Mouse (Mus musculus) adrenal gland, postnatal 36 days (tissue): ENCODE data around the gene Gm10944. TPM values are rescaled to one million over a fixed set of nuclear protein-coding genes. Genes with fewer than 3 reads are reported as not detected.

Experiments
- DNase-seq, 2 experiments: peaks; one replicate each; pipeline ENCODE4 v3.0.0; 2021; ENCODE audit warnings: mixed read lengths in 1 of 2
- long read RNA-seq, 2 experiments: library from polyadenylated mRNA; stranded (forward); transcript quantifications; one replicate each; pipeline ENCODE4 v2.0.0; 2021; ENCODE audit warnings: borderline sequencing depth in 2 of 2
- total RNA-seq, 2 experiments: library from RNA; stranded (reverse); gene quantifications; 2 replicates each; pipeline ENCODE4 v1.2.3; 2021

The Gm10944 gene
- total RNA-seq: not detected
- long read RNA-seq, experiment 1: 0 reads
- long read RNA-seq, experiment 2: 0 reads

GRCm38 (mm10) chr10:10681048-10681447 lies at the start of gene Gm10944:
Gm10944 (plus strand) TSS chr10:10681348.
- no peak for DNase-seq

GRCm38 (mm10) chr10:10655991-10656390 lies 25.2 kb upstream of the Gm10944 start:
- no peak for DNase-seq

- DNase-seq: no peak
Measured at GRCm38 (mm10) chr10:10656621-10657020, 24.5 kb upstream of the Gm10944 start.

- DNase-seq: no peak
Measured at GRCm38 (mm10) chr10:10659161-10659560, 22.0 kb upstream of the Gm10944 start.

- no peak for DNase-seq
Measured at GRCm38 (mm10) chr10:10659976-10660375, 21.2 kb upstream of the Gm10944 start.

- DNase-seq: peak; percentile 2 to 11
Measured at GRCm38 (mm10) chr10:10688907-10689667, 7.9 kb downstream of the Gm10944 start.

GRCm38 (mm10) chr10:10689668-10690223 lies 8.6 kb downstream of the Gm10944 start:
- no peak for DNase-seq

- no peak for DNase-seq
Measured at GRCm38 (mm10) chr10:10697497-10697896, 16.3 kb downstream of the Gm10944 start.

GRCm38 (mm10) chr10:10700903-10701302 lies 19.8 kb downstream of the Gm10944 start:
- no peak for DNase-seq

- no peak for DNase-seq
Measured at GRCm38 (mm10) chr10:10701326-10701725, 20.2 kb downstream of the Gm10944 start.

- no peak for DNase-seq
Measured at GRCm38 (mm10) chr10:10708031-10708430, 26.9 kb downstream of the Gm10944 start.

- no peak for DNase-seq
Measured at GRCm38 (mm10) chr10:10710359-10710758, 29.2 kb downstream of the Gm10944 start.

- DNase-seq: no peak
Measured at GRCm38 (mm10) chr10:10710837-10711236, 29.7 kb downstream of the Gm10944 start.

GRCm38 (mm10) chr10:10726501-10726900 lies 45.4 kb downstream of the Gm10944 start:
- DNase-seq: peak; percentile 62 to 63

Other genes with a start within 250 kb of the Gm10944 start
- under 1 TPM; 0.40 to 0.76 TPM for gene Adgb, start 209.0 kb upstream of the Gm10944 start, total RNA-seq
- 10 to 100 TPM in 1 of 2 experiments, 1 to 10 TPM in 1; 5.8 to 10.5 TPM for gene Rab32, start 123.1 kb upstream of the Gm10944 start, total RNA-seq